Mouse (Mus musculus) ZHBTc4 (cell line): ENCODE measurements around the gene Adam21.

ENCODE experiments used
- DNase-seq: peaks from one replicate; pipeline ENCODE4 v3.0.0-alpha.2; 2011; ENCODE audit warnings: low read depth, low spot score

The Adam21 gene

DNA sequence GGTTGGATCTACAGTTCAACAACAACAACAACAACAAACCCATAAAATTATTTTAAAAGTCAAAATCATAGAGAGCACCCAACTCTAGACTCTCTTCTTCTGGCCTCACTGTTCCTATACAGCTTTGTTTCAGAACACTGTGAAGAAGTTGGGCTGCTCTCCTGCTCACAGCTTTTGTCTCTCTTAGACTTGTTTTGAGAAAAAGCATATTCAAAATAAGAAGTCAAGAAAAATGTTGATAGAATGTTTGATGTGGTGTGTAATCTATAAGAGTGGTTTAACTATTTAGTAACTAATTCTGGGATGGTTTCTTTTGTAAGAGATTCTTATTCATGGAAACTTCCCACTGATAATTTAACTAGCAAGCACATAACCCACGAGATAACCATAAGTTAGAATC lies at the start of gene Adam21:
Gene Adam21, minus strand, starts transcription at position 101 of the 400 bp plus-strand sequence.
- no peak for DNase-seq

DNA sequence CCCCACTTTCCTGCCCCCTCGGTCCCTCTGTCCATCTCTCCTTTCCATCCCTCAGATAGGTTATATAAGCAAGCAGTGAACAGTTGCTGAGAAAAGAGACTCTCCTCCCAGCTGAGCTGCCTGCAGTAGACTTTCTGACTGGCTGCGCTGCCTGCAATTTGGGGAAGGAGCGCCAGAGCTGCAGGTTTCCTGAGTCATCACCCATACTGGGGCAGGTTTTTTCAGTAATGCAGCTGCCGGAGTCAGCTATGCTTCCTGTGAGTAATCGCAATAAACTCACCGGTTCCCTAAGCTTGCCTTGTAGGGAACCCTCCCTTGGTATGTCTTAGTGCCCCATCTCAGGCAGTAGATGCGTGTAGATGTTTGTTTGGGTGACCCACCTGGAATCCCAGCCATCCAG lies 48.7 kb upstream of the Adam21 start:
- DNase-seq: no peak

GRCm38 (mm10) chr12:81615807-81616206 lies 47.5 kb upstream of the Adam21 start:
- DNase-seq: no peak

DNA sequence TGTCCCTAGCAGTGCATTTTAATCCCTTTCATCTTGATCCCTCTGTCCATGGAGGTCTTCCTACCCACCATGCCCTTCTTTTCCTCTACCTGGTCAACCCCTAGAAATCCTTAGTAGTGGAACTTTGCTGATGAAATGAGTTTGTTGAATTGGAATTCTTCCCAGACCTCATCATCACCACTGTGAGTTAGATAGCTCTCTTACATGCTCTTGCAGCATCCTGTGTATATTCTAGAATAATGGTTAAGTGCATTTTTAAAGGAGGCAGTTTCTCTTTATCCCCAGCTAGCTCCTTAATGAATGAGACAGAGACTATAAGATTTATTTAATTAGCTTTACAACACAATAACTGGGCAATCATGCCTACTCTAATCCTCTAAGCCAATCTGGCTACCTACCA lies 41.2 kb upstream of the Adam21 start:
- no peak for DNase-seq

DNA sequence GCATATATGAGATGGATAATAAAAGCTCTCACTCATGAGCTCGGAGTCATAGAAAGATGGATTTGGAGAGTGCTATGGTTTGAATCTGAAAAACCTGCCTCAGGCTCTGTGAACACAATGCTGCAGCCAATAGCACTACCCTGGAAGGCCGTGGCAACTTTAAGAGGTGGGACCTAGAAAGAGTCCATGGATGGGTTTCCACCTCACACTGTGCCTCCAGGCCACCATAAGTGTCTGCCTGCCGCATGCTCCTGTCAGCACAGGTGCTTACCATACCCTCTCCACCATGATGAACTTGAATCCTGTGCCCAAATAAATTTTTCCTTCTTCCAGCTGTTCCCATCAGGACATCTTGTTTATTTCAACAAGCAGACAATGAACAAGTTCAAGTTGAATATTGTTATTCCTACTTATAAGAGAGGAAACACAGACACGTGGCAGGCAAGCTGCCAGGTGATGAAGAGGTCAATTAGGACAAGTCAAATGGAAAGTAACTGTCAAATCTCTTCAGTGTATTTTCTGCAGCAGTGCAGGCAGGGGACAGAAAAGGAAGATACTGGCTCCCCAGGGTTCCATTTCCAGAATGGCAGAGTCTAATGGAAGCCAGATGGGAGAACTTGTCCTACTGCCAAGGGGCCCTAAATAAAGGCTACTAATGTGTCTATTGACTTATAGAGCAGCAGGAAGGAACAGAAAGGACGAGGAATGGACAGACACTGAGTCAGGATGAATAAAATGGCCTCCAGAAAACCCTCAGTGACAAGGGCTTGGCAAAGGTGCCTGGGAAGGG lies 36.9 kb upstream of the Adam21 start:
- DNase-seq: no peak

DNA sequence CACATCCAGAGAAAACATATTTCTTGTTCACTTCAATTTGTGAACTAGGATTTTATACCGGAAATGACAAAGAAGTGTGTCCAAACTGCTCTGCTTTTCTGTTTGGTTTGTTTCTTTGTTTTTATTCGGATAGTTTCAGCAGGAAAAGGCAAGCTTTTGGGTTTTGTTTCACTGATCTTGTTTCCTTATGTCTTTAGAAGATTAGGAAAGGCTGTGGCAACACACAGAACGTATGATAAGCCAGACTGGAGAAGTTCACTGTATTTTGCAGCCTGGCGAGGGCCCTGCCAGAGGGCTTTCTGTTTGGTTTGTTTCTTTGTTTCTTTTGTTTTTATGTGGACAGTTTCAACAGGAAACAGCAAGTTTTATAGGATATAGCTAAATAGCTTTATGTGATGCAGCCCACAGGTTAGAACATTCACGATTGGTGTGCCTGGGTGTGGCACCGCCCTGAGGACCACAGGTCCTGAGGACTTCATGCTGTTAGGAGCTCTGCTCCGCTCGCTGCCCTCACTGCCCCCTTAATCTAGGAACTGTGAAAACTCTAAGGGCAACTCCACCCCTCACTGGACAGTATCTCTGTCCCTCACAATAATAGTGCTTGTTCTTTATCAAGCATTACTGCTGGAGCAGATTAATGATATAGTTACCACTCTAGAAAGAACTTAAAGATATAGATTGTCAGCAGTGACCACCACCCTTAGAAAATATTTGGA lies 28.4 kb upstream of the Adam21 start:
- no peak for DNase-seq

DNA sequence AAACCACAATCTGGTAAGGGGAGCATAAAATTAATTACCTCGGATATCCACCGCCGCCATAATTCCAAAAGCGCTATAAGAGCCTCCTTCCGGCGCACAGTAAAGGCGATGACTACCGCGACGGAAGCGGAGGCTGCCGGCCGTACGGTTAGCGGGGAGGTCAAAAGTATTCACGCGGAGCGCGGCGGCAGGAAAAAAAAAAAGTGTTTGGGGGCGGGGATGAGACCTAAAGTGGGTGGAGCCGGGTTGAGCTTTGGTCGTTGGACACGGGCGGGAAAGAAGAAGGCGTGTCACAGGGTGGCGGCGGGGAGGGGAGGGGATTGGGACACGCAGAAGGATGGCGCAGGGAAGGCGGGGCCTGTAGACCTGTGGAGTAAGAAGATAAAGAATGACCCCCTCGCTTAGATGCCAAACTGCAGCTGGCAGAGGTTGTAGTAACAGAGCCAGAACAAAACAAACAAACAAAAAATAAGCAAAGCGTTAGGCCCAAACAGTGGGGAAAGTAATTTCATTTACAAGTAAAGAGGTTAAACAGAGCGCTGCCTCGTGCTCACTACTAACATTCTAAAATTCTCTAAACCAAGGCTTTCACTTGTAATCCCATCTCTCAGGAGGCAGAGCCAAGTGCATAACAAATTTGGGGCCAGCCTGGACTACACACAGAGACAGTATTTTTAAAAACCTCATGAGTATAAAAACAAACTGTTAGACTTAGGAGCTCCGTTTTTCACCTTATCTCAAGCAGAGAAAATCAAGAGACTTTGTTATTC lies 26.8 kb upstream of the Adam21 start, which contains the start of gene Med6:
Gene Med6, minus strand, starts transcription at position 107 of the 770 bp plus-strand sequence.
- DNase-seq: peak; percentile 99

DNA sequence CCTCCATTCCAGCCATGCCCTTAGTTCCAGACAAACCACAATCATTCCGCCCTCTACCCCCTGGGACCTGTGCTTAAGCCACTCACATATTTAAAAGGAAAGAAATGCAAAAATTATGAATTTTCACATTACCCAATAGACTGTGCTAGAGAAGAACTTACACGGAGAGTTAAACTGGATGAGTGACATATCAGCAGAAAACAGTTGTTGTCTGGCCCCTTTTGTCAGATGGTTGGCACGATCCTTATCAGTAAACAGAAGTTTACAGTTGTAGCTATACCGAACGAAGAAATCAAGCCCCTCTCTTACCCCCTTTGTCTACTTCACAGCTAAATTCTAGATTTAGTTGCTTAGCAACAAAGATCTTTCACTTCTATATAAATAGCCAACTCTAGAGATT lies 343 bp downstream of the Adam21 start:
- no peak for DNase-seq

DNA sequence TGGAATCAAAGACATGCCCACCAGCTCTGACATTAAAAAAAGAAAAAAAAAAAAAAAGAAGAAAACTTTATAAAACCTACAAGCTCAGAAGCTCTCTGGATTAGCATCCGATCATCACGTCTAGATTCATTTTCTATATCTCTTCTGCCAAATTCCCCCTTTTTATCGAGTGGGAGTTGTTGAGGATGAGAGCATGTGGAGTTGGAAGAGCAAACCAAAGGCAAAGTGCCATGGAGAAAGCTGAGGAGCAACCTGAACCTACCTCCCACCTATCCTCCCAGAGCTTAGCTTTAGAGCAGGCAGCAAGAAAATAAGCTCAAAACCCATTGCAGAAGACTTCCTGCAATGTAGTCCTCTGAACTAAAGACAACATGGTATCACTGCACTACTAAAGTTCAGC lies 4.1 kb downstream of the Adam21 start:
- no peak for DNase-seq

- no peak for DNase-seq
These were observed 19.0 kb downstream of the Adam21 start for GRCm38 (mm10) chr12:81549286-81549685.

DNA sequence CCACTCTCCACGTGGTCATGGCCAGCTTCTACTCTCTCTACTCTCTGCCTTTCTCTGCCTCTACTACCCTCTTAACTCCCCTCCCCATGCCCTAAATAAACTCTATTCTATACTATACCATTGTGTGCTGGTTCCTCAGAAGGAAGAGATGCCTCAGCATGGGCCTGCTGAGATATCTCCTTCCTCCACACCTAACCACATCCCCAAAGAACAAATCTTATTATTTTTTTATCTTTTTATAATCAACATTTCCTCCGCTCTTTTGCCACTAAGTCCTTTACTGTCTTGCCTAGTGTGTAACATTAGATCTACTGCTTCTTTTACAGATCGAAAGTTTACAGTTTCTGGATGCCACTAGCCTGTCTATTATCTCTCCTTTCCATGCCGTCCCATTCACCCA lies 21.1 kb downstream of the Adam21 start:
- no peak for DNase-seq

GRCm38 (mm10) chr12:81533029-81533419 lies 35.2 kb downstream of the Adam21 start:
- no peak for DNase-seq

GRCm38 (mm10) chr12:81532316-81533028 lies 35.8 kb downstream of the Adam21 start, which contains the start of the genes Gm20498 and Synj2bp:
Gm20498 (minus strand) TSS chr12:81532905.
Synj2bp (minus strand) TSS chr12:81532911.
- peak; percentile 91 for DNase-seq

DNA sequence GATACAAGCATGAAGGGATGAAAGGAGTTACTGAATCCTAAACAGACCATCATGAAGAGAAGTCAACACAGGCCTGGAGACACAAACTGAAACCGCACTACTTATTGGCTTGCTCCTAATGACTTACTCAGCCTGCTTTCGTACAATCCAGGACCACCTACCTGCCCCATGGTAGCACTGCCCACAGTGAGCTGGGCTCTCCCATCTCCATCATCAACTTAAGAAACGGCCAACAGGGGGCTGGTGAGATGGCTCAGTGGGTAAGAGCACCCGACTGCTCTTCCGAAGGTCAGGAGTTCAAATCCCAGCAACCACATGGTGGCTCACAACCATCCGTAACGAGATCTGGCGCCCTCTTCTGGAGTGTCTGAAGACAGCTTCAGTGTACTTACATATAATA lies 37.7 kb downstream of the Adam21 start:
- peak; percentile 77 for DNase-seq
